Mouse (Mus musculus) stomach, postnatal 0 days (tissue): Measurements from ENCODE around the gene Ankrd12.

ENCODE experiments used
- CTCF ChIP-seq: IDR thresholded peaks from 2 replicates; pipeline ENCODE4 v1.5.1; 2016; ENCODE audit warnings: antibody characterized with exemption, low read depth, mild to moderate bottlenecking, moderate library complexity
- EP300 ChIP-seq: optimal IDR thresholded peaks from 2 replicates; pipeline ENCODE3; 2016; ENCODE audit warnings: antibody characterized with exemption

DNA sequence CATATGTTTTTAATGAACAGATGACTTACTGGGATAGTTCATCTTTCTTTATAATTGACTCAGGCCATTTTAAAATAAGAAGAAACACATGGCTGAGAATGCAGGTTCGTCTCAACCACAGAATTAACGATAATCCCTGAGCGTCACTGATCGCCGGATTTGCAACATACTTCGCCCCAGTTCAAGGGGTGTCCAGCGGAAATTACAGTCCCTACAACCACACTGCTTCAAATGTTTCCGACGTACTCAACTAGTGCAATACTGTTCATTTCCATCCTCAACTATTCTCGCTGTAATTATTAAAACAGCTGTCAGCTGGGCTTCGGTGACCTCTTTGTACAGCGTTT lies 1.1 kb downstream of the Ankrd12 start:
- TF ChIP-seq CTCF = no peak
- TF ChIP-seq EP300 = no peak
